Mouse (Mus musculus) thymus, adult 2 months (tissue): ENCODE measurements around the gene Gdi2.
"Not testable (repeated sequence)": the region's sequence is repeated elsewhere in the genome, so short reads cannot be mapped to it uniquely, and the experiment has no call there.

ENCODE experiments used
- CTCF ChIP-seq: fragments of 200-500 bp; IDR thresholded peaks from 2 replicates; pipeline ENCODE4 v1.5.1; 2012; ENCODE audit warnings: mild to moderate bottlenecking, control low read depth, low read length, moderate library complexity, borderline replicate concordance; ENCODE audit not compliant: control insufficient read depth, poor library complexity, insufficient read depth; ENCODE audit errors: extremely low read depth
- POLR2A ChIP-seq: fragments of 200-500 bp; IDR thresholded peaks from 2 replicates; pipeline ENCODE4 v1.6.1; 2012; ENCODE audit warnings: mild to moderate bottlenecking, low read length, control low read depth, moderate library complexity; ENCODE audit not compliant: control insufficient read depth, poor library complexity, insufficient read depth; ENCODE audit errors: extremely low read depth

GRCm38 (mm10) chr13:3519357-3519756, 18.5 kb upstream of the Gdi2 start:
- not testable (repeated sequence) for TF ChIP-seq CTCF, POLR2A
